Mouse (Mus musculus): ENCODE measurements at regions not wholly inside any gene's neighbourhood (a gene's known extent, or its start where the extent isn't known, plus 50 kb on each side); places are given as distances from the start of the nearest gene placed in this dataset.

DNA sequence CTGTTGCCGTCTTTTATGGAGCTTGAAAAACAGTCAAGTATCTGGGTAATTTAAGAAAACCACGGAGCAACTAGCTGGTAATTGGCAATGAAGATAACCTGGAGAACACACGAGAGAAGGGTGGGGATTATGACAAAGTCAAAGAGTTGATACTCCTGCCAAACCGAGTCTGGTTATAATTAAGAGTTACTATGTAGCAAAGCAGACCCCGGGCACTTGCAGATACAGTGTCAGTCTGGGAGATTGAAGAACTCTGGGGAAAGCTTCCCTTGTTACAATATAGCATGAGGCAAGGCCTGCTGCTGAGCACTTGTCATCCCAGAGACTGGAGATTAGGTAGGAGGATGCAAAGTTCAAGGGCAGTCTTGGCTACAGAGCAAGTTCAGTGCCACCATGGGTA lies 116.5 kb downstream of the Edn3 start:
- ATAC-seq (replicated peaks in 1 of 2; ENCODE audit: insufficient read depth in 1 of 2, low FRiP score in 2 of 2, low TSS enrichment in 1 of 2, low read depth in 1 of 2, poor library complexity in 2 of 2, severe bottlenecking in 2 of 2) = no peak

DNA sequence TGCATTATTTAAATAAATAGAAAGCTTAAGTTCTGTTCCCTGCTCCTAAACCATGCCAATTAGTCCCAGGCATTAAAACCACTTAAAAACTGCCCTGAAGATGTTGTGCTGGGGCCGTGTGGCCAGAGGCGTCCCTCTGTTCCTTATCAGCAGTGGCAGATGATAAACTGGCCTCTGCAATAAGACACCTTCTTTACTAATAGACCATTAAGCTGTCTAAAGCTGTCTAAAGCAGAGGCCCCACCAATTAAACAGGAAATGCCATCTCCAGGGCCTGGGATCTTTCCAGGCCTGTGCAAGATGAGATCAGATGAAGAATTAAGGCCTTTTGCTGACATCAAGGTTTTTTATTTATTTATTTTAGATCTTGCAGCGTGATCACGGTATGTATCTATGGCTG lies 118.6 kb downstream of the Edn3 start:
- ATAC-seq (replicated peaks in 1 of 2; ENCODE audit: insufficient read depth in 1 of 2, low FRiP score in 2 of 2, low TSS enrichment in 1 of 2, low read depth in 1 of 2, poor library complexity in 2 of 2, severe bottlenecking in 2 of 2) = no peak

DNA sequence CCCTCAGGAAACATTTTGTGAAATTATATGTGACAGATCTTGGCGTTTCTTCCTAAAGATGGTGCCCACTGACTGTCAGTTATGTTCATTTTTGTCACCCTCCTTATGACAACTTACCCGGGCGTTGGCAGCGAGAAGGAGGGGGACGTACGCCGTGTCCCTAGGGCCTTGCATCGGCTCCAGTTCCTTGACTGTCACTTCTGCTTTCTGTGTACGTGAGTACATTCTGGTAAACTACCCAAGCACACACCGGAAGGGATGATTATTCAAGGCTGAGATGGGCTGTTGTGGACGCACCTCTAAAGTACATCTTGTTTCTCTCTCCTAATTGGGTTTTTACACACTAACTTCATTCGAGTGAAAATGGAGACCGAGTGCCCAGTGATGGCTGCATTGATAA lies 120.2 kb downstream of the Edn3 start:
- peak; percentile 25 to 42; a peak in 2 of 4 replicates for ATAC-seq (replicated peaks in 1 of 2; ENCODE audit: insufficient read depth in 1 of 2, low FRiP score in 2 of 2, low TSS enrichment in 1 of 2, low read depth in 1 of 2, poor library complexity in 2 of 2, severe bottlenecking in 2 of 2)

DNA sequence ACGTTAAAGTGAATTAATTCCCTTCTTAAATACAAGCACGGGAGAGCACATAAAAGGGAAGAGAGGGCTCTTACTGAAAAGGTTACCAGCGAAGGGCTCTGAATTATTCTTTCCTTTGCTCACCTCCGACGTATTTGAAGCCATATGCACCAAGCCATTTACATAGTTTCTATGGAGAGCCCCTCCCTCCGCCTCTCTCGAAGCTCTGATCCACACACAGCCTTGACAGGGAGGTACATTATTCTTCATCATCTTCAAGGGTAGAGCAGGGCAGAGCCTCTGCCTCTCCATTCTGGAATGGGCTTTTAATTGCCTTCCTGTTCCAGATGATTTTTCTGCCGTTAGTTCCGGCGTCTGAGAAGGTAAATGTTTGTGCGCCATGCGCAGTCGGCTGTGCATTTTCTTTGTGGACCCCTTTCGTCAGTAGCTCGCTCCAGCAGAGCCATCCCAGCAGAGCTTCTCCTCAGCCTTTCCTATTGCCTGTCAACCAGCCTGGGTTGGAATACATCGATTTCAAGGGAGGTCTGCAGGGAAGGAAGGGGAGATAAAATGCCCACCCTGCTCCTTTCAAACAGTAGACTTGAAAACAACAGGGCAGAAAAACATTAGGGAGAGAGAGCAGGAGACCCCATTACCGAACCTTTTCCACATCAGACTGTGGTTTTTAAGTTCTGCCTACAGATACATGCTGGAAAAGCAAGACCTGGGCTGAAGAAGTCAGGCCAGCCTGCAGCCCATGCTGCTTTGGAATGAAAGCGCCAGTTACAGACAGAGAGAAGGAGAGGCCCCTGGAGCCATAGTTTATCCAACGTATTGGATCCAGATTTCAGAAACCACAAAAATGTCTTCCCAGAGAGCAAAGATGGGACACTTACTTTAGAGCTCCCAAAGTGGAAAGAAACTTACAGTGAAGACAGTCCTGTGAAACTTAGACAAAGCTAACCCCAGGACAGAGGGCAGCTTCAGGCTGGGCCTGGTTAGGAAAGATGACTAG lies 124.1 kb downstream of the Edn3 start:
- no peak for ATAC-seq (replicated peaks in 1 of 2; ENCODE audit: insufficient read depth in 1 of 2, low FRiP score in 2 of 2, low TSS enrichment in 1 of 2, low read depth in 1 of 2, poor library complexity in 2 of 2, severe bottlenecking in 2 of 2)

DNA sequence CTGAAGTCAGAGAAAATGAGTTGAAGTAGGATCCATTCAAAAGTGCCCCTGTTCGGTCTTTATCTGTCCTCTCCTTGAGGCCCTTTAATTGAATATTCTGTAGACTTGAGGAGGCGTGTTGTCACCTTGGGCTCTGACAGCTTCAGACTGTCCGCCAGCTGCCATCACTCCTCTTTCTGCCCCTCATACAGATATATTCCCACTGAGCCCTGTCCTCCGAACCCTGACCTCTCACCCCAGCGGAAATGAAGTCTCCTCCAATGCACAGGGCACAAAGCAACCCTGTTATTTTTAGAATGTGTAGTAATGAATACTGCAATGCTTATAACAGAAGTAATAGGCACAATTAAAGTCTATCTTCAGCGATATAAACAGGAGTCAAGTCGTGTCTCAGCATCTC lies 117.4 kb upstream of the Gm14444 start:
- ATAC-seq (replicated peaks in 1 of 2; ENCODE audit: insufficient read depth in 1 of 2, low FRiP score in 2 of 2, low TSS enrichment in 1 of 2, low read depth in 1 of 2, poor library complexity in 2 of 2, severe bottlenecking in 2 of 2) = no peak

DNA sequence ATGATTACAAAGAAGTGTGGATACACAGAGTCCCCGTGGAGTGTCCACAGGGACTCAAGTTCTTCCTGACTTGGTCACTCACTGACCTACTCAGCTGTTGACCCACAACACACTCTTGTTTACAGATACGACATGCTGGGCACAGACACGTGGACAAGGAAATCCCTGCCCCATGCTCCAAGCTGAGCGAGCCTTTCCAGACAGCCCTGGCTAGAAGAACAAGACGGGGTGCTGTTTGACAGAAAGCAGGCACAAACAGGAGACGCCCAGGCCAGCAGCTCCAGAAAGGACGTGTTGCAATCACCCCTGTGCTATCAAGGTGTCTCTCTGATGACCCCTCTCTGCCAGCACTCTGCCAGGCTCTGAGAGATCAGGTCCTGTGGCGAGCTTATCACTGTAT lies 112.6 kb upstream of the Gm14444 start:
- ATAC-seq (replicated peaks in 1 of 2; ENCODE audit: insufficient read depth in 1 of 2, low FRiP score in 2 of 2, low TSS enrichment in 1 of 2, low read depth in 1 of 2, poor library complexity in 2 of 2, severe bottlenecking in 2 of 2) = no peak

DNA sequence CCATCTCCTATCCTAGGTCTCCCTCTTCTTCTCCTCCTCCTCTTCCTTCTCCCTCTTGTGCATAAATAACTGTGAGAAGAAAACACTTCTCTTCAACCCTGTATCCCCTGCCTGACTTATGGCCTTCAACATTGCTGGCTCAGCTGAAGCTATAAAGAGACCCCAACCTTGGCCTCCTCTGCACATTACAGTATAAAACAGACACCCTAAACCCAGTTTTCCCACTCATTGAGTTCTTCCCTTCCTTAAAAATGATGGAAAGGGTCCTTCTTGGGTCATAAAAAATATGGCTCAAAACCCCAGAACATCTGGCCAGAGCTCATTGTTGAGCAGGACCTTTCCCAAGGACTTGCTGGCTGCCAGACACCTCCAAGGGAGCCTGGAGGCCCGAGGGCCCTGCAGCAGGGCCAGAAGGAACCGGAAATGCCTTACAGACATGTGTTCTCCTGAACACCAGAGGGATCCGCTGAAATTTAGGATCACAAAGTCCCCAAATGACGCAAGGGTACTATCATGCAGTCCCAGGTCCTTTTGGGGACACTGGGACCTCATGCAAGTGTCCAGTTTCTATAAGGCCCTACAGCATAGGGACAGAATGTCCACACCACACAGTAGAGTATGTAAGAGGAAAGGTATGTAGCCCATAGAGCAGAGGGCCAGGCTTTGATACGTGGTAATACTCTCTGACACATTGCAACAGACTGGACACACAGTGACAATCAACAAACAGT lies 109.9 kb upstream of the Gm14444 start:
- no peak for ATAC-seq (replicated peaks in 1 of 2; ENCODE audit: insufficient read depth in 1 of 2, low FRiP score in 2 of 2, low TSS enrichment in 1 of 2, low read depth in 1 of 2, poor library complexity in 2 of 2, severe bottlenecking in 2 of 2)

DNA sequence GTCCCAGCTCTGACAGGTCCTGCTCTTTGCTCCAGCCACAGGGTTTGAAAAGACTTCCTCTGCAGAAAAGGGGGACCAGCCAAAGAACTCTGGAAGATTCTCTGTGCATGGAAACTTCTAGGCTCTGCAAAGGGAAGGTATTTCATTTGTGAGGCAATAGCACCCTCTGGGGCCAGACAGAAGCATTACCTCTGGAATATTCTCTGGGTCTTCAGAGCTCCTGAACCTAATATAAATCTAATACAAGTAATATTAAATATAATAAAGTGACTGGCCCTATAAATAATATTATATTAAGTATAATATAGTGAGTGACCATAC lies 109.4 kb upstream of the Gm14444 start:
- peak; percentile 46 to 57; a peak in 2 of 4 replicates for ATAC-seq (replicated peaks in 1 of 2; ENCODE audit: insufficient read depth in 1 of 2, low FRiP score in 2 of 2, low TSS enrichment in 1 of 2, low read depth in 1 of 2, poor library complexity in 2 of 2, severe bottlenecking in 2 of 2)

DNA sequence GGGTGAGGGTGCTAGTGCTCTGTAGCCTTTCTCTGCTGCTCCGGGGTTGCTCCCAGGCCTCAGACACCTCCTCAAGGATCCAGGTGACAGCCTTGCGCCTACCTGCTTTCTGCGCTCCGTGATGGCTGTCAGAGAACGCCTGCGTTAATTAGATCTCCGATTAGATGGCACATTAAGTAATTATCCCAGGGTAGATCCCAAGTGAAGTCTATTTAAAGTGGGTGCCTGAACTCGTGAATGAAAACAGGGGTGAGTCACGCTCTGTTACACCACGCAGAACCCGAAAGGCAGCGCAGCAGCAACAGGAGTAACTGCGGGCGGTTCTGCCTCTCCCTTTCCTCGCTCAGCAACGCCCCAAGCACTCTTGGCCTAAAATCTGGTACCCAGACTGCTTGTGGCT lies 108.2 kb upstream of the Gm14444 start:
- no peak for ATAC-seq (replicated peaks in 1 of 2; ENCODE audit: insufficient read depth in 1 of 2, low FRiP score in 2 of 2, low TSS enrichment in 1 of 2, low read depth in 1 of 2, poor library complexity in 2 of 2, severe bottlenecking in 2 of 2)

DNA sequence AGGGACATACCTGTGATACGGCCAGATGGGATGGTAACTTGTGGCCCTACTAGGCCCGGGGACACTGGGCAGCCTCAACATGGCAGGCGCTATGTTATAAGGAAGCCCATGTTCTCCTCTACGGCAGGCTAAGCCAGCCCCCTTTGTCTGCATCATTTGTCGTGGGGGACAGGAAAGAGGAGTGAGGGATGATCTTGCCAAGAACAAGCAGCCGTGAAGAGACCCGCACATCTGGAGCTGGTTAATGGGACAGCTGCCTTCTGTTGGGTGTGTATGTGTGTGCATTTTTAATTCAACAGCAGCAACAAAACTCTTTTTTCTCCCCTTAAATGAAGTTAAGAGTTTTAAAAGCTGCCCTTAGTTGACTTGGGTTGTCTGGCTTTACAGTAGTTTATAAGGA lies 106.4 kb upstream of the Gm14444 start:
- no peak for ATAC-seq (replicated peaks in 1 of 2; ENCODE audit: insufficient read depth in 1 of 2, low FRiP score in 2 of 2, low TSS enrichment in 1 of 2, low read depth in 1 of 2, poor library complexity in 2 of 2, severe bottlenecking in 2 of 2)

DNA sequence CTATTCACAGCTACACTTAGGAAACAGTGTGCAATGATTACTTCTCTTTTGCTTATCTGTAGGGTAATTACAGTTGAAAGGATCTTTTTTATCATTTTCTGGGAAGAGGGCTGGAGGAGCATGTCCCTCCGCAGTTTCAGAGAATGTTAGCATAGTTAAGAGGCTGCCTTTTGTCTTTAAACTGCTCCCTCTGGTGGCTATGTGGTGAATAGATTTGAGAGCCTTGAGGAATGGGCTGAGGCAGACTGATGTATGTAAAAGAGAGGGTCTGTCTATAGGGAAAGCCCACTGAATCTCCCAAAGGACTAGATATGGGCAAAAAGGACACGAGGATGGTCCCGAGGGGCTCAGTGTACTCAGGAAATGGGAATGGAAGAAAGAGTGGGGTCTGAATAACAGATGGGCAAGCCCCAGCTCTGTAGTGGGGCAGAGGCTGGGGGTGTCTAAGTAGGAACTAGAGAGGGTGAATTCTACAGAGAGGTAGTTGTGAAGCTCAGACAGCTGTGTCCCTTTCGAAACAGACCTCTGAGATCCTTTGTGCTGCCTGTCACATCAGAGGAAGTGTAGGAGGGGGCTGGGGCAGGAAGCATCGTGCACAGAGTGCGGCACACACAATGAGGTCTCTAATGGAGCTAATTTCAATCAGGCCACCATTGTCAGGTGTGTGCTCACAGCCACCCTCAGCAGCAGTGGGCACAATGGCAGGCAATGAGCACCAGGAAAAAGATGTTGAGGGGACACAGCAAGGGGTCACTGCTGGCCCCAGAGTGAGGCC lies 104.0 kb upstream of the Gm14444 start:
- peak; percentile 50 to 84; a peak in 3 of 4 replicates for ATAC-seq (replicated peaks in 1 of 2; ENCODE audit: insufficient read depth in 1 of 2, low FRiP score in 2 of 2, low TSS enrichment in 1 of 2, low read depth in 1 of 2, poor library complexity in 2 of 2, severe bottlenecking in 2 of 2)

DNA sequence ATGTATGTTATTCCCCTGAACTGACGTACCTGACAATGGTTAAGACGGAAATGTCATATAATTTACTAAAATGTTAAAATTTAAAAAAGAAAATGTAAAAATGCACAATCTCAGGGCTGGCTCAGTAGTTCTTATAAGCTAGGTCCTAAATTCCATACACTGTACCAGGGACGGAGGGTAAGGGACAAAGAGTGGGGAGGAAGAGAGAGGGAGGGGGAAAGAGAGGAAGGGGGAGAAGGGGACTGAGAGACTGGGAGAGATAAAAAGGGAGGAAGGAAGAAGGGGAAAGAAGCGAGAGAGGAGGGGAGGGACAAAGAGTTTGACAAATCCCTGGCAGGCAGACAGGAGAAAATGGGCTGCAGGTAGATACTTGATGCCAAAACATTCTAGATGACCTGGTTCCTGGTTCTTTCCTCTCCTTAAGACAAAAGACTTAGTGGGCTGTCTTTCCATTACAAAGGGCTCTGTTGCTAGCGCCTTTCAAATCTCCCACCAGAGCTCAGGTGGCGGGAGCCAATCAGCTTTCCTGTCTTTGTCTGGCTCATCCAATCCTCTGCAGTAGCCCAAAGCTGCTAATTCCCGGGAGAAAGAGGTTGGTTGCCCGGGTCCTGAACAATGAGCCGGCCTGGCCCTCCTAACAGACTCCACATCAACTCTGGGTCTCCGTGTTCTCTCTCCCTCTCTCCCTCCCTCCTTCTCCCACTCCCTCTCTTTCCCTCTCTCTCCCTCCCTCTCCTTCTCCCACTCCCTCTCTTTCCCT lies 92.7 kb upstream of the Gm14444 start:
- no peak for ATAC-seq (replicated peaks in 1 of 2; ENCODE audit: insufficient read depth in 1 of 2, low FRiP score in 2 of 2, low TSS enrichment in 1 of 2, low read depth in 1 of 2, poor library complexity in 2 of 2, severe bottlenecking in 2 of 2)

DNA sequence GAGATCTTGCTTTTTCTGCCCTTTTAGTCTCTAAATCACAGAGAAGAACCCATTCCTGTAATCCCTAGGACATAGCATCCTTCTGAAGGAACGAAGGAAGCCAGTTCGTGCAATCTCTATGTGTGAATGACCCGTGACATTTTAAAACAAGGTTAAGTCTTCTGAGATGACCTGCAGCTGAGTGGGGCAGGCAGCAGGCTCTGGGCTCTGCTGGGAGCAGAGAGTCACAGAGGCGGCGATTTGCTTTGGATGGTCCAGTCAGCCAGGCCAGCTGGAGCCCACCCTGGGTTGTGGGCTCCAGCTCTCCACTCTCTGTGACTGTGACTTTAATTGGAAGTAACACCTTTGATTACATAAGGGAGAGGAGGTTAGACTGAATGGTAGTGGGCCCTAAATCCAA lies 92.1 kb upstream of the Gm14444 start:
- ATAC-seq (replicated peaks in 1 of 2; ENCODE audit: insufficient read depth in 1 of 2, low FRiP score in 2 of 2, low TSS enrichment in 1 of 2, low read depth in 1 of 2, poor library complexity in 2 of 2, severe bottlenecking in 2 of 2) = no peak

DNA sequence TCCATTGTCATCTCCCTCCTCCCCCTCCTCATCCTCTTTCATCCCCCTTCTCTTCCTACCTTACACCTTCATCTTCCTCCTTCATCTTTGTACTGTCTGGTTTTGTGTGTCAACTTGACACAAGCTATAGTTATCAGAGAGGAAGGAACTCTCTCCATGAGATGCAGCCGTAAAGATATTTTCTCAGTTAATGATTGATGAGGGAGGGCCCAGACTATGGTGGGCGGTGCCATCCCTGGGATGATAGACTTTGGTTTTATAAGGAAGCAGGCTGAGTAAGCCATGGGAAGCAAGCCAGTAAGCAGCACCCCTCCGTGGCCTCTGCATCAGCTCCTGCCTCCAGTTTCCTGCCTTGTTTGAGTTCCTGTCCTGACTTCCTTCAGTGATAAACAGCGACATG lies 87.8 kb upstream of the Gm14444 start:
- ATAC-seq (replicated peaks in 1 of 2; ENCODE audit: insufficient read depth in 1 of 2, low FRiP score in 2 of 2, low TSS enrichment in 1 of 2, low read depth in 1 of 2, poor library complexity in 2 of 2, severe bottlenecking in 2 of 2) = no peak

DNA sequence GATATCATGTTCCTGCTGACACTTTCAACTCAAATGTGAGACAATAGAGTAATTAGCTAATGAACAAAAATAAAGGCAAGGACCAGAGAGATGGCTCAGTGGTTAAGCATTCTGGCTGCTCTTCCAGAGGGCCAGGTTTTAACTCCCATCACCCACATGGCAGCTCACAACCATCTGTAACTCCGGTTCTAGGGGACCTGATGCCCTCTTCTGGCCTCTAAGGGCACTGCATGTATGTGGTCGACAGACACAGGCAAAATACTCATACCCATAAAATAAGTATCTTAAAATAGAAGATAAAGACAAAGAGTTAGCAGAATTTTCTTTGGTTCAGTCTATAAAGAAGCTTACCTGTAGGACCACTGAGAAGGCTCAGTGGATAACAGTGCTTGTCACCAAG lies 80.3 kb upstream of the Gm14444 start:
- ATAC-seq (replicated peaks in 1 of 2; ENCODE audit: insufficient read depth in 1 of 2, low FRiP score in 2 of 2, low TSS enrichment in 1 of 2, low read depth in 1 of 2, poor library complexity in 2 of 2, severe bottlenecking in 2 of 2) = no peak

DNA sequence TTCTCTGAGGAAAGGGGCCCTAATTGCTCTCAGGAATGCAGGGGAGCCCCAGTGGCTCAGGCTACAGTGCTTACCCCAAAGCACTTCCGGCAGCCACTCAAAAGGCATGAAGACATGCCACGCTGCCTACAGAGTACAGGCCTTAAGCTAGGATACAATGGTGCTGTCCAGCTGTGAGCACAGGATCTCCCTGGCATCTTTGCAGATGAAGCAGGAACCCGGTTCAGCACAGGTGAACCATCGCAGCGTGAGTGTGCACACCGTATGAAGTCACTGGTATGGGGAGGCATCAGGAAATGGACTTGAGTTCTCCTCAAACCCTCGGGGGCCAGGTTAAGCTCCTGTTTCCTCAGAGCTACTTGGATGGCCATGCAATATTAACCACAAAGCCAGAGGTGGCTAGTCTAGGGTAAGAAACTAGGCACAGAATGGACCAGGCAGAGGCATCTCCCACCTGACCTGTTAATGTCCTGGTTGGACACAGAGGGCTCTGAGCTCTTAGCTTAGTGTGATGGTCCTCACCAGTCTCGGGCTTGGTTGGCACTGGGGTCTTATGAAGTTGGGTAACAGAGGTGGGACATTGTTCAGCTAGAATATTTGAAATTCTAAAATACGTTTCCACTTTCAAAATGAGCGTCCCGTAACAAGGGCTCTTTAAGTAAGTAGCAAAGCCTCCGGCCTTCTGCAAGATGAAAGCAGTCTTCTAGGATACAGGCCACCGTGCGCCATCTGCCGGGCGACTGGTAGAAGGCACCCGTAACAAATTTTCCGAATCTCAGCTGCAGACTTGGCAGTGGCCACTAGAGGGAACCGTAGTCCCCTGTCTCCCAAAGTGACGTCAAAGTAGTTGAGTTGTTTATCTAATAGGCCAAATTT lies 77.7 kb upstream of the Gm14444 start:
- ATAC-seq (replicated peaks in 1 of 2; ENCODE audit: insufficient read depth in 1 of 2, low FRiP score in 2 of 2, low TSS enrichment in 1 of 2, low read depth in 1 of 2, poor library complexity in 2 of 2, severe bottlenecking in 2 of 2) = peak; percentile 85 to 92

DNA sequence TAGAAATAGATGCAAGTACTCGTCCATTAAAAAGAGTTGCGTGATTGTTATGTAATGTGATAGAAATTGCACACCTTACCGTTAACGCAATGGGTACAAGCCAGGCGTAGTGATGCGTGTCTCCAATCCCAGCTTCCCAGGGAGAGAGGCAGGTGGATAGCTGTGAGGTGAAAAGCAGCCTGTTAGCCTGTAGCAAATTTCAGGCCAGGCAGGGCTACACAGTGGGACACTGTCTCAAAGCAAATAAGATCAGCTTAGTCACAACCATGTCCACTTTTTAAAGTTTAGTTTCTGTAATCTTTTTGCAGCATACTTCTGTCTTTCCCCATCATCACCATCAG lies 77.1 kb upstream of the Gm14444 start:
- no peak for ATAC-seq (replicated peaks in 1 of 2; ENCODE audit: insufficient read depth in 1 of 2, low FRiP score in 2 of 2, low TSS enrichment in 1 of 2, low read depth in 1 of 2, poor library complexity in 2 of 2, severe bottlenecking in 2 of 2)

Data from hematopoietic stem cell, adult 5-6 weeks (primary cell).